Mouse (Mus musculus) hindbrain, embryonic 12.5 days (tissue): ENCODE measurements around the gene Cdc14a. TPM values are rescaled to one million over a fixed set of nuclear protein-coding genes. Genes with fewer than 3 reads are reported as not detected.
A peak's percentile ranks its signal among the peaks of the same experiment; 100 is the strongest.

Experiments used
- ATAC-seq: fragments of 200-750 bp; cut with Nextera tagmentation; 2 replicates; pipeline ENCODE4 v1.8.0; 2017; ENCODE audit warnings: moderate TSS enrichment; ENCODE audit not compliant: low FRiP score
- H3K27ac ChIP-seq: fragments of 300-500 bp; sonication (generic); 2 replicates; pipeline ENCODE4 v1.5.1; 2016; ENCODE audit warnings: mild to moderate bottlenecking
- H3K27me3 ChIP-seq: fragments of 300-500 bp; sonication (generic); 2 replicates; pipeline ENCODE4 v1.6.1; 2016; ENCODE audit warnings: mild to moderate bottlenecking
- H3K36me3 ChIP-seq: fragments of 300-500 bp; sonication (generic); 2 replicates; pipeline ENCODE4 v1.6.1; 2016; ENCODE audit warnings: mild to moderate bottlenecking
- H3K4me1 ChIP-seq: fragments of 300-500 bp; sonication (generic); 2 replicates; pipeline ENCODE4 v1.6.1; 2016
- H3K4me2 ChIP-seq: fragments of 300-500 bp; sonication (generic); replicated peaks from 2 replicates; pipeline ENCODE4 v1.6.1; 2016; ENCODE audit warnings: mild to moderate bottlenecking
- H3K4me3 ChIP-seq: fragments of 300-500 bp; sonication (generic); 2 replicates; pipeline ENCODE4 v1.5.1; 2016; ENCODE audit warnings: mild to moderate bottlenecking
- H3K9ac ChIP-seq: fragments of 300-500 bp; sonication (generic); 2 replicates; pipeline ENCODE4 v1.6.1; 2016; ENCODE audit warnings: mild to moderate bottlenecking, moderate library complexity
- H3K9me3 ChIP-seq: fragments of 300-500 bp; sonication (generic); replicated peaks from 2 replicates; pipeline ENCODE4 v1.6.1; 2016; ENCODE audit warnings: mild to moderate bottlenecking
- WGBS: fragments of 180-500 bp; shearing (Covaris S2); methylation state at CpG from one replicate; pipeline ENCODE4 v1.1.7; 2016; 5-methylcytosine and 5-hydroxymethylcytosine counted together
- polyA plus RNA-seq: library from polyadenylated mRNA; unstranded; fragments of >200 nt; fragmentation: Nextera tagmentation; extraction: Ambion mirVana; gene quantifications from 2 replicates; pipeline ENCODE4 v1.2.1, GENCODE M21; 2016

The Cdc14a gene
- polyA plus RNA-seq, 1 experiment from 2014 or later: 13.6 TPM

DNA sequence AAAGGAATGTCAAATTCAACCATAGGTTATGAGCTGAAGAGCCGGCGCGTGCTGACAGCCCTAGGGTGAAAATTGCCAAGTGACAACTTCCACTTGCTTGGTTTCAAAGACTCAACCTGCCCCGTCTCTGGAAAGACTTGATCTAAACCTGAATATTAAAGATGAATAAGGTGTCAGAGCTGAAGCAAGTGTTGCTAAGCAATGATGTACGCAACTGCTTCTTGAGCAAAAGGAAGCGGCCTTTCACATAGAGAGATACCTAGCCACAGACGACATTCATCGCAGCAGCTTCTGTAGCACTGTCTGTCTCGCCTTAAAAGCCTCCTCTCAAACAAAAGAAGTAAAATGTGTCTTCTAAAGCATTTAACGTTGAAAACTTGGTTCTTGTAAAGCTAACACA is 113.8 kb downstream of the Cdc14a start:
- H3K9ac ChIP-seq: no peak overlapping the region
- no peak overlapping the region for H3K4me2 ChIP-seq
- WGBS: 90% methylated on average over 10 of the region's 10 CpGs
- H3K27ac ChIP-seq: no peak overlapping the region
- peaks cover 9% of the 10 kb centered on the region; the same call in 1 of the 2 replicates for H3K36me3 ChIP-seq
- H3K27me3 ChIP-seq: no peaks in the 10 kb centered on the region
- H3K9me3 ChIP-seq: no peaks in the 10 kb centered on the region
- H3K4me3 ChIP-seq: no peak overlapping the region
- ATAC-seq: no peak
- no peaks in the 10 kb centered on the region for H3K4me1 ChIP-seq

DNA sequence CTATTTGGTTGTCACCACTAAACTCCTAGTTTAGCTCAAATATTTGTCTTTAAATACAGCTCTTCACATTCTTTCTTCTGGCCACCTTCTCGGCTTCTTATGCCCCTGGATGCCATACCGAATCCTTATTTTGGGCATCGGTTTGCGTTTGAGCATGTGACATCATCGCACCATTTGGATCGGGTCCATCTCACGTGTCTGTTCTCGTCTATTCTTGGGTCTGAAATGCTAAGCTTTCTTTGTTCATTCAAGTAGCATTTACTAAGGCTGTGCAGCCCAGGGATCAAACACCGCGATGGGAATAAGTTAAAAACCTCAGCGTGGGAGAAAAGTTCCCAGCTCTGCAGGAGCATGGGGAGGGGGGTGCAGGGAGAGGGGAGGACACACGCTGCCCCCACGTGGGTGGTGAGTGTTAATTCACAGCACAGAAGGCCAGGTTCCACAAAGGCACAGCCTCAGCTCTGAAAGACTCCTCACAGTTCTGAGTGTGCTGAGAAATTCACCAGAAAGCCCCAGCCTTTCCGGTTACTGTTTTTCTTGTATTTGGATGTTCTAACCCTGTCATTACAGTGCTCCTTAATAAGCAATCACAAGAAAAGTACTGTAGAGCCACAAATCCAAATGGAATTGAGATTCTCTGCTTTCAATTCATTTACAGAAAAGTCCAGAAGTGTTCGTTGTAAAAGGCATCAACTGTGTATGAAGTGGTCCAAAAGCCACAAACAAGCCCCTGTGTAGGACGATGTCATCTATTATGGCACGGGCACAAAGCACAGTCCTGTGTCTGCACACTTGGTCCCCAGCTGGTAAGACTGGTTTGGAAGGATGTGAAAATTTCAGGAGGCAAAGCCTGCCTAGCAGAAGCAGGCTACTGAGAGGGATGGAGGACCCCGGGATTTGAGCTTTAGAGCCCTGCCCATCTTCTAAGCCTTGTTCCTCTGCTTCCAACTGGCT is 118.8 kb downstream of the Cdc14a start:
- no peak for ATAC-seq
- 82% methylated on average over 18 of the region's 18 CpGs for WGBS
- Histone ChIP-seq H3K4me1 (no peaks in the 10 kb centered on the region), H3K27me3 (no peaks in the 10 kb centered on the region), H3K9ac (no peak overlapping the region), H3K4me2 (no peak overlapping the region), H3K4me3 (no peak overlapping the region), H3K9me3 (no peaks in the 10 kb centered on the region), H3K36me3 (0 out of 2 replicates have a peak, but pooled peaks cover 10% of the 10 kb centered on the region), H3K27ac (no peak overlapping the region)

DNA sequence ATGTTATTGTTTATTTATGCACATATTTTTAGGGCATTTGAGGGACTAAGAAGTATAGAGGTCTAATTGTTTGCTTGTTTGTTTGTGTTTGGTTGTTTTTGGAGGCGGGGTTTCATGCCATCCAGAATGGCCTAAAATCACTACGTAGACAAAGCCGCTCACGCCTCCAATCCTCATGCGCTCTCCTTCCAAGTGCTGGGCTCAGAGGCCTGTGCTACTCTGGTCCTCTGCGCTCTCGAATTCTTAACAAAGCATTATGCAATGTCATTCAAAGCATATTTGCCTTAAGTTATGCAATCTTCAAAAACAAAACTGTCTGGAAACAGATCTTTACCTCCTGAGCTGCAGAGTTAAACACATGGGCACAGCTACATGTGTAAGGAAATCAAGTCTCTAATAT is 121.3 kb downstream of the Cdc14a start:
- Histone ChIP-seq H3K4me2 (no peak overlapping the region), H3K36me3 (0 out of 2 replicates have a peak, but pooled peaks cover 11% of the 10 kb centered on the region), H3K9me3 (no peaks in the 10 kb centered on the region), H3K9ac (no peak overlapping the region), H3K4me1 (no peaks in the 10 kb centered on the region), H3K27ac (no peak overlapping the region), H3K27me3 (no peaks in the 10 kb centered on the region), H3K4me3 (no peak overlapping the region)
- no peak for ATAC-seq
- 95% methylated on average over 7 of the region's 7 CpGs for WGBS

DNA sequence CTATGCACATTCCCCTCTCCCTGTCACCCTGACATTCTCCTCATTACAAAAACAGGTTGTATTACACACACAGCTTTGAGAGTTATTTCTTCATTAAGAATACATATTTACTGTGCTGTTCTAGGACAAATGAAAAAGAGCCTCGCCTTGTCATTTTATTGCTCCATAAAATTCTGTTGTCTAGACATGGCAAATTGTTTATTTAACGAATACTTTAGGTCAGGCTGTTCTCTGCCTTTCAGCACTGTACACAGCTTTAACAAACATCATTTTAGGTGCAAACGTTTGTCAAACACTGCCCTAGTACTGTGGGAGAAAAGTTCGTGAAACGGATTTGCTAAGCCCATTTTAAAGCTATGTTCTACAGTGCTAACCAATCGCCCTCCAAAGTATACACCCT is 122.1 kb downstream of the Cdc14a start:
- no peak overlapping the region for H3K9ac ChIP-seq
- no peaks in the 10 kb centered on the region for H3K9me3 ChIP-seq
- H3K27ac ChIP-seq: no peak overlapping the region
- no peak overlapping the region for H3K4me2 ChIP-seq
- no peaks in the 10 kb centered on the region for H3K27me3 ChIP-seq
- no peaks in the 10 kb centered on the region for H3K4me1 ChIP-seq
- no peak overlapping the region for H3K4me3 ChIP-seq
- 87% methylated on average over 6 of the region's 6 CpGs for WGBS
- no peak for ATAC-seq
- H3K36me3 ChIP-seq: peaks cover 14% of the 10 kb centered on the region; the same call in 1 of the 2 replicates

DNA sequence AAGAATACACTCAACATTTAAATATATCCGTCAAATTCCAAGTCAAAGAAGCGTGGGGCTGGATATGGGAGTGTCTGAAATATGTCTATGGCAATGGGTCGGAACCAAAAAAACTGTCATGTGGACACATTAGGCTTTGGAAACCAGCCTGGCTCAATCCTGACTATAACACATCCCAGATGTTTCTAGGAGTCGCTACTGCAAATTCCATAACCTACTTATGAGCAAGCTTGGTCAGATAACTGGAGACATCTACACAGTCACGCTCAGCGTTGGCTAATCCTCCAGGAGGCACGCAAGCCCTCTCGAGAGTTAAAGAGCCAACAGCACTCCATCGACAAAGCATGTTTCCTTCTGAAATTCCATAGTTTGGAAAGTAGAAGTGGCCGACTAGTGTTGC is 125.1 kb downstream of the Cdc14a start:
- Histone ChIP-seq H3K9me3 (no peaks in the 10 kb centered on the region), H3K4me1 (no peaks in the 10 kb centered on the region), H3K27me3 (no peaks in the 10 kb centered on the region), H3K4me2 (no peak overlapping the region), H3K9ac (no peak overlapping the region), H3K4me3 (no peak overlapping the region), H3K27ac (no peak overlapping the region), H3K36me3 (peaks cover 28% of the 10 kb centered on the region)
- WGBS: 92% methylated on average over 10 of the region's 10 CpGs
- no peak for ATAC-seq

DNA sequence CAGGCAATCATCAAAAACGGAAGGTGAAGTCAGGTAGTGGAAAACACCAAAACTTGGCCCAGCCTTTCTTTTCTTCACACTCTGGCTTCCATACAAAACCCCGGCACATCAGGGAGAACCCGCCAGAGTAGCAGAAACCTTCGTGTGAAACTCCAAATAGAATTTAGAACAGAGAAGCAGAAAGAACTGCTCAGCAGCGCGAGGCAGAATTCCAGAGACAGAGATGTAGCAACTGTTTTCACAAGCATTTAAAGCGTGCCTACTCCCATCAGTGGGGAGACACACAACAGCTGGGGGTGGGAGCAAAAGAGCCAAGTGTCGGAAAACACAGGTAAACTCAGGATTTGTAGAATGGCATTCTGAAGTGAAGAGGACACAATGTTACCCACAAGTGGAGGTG is 125.8 kb downstream of the Cdc14a start:
- peaks cover 33% of the 10 kb centered on the region for H3K36me3 ChIP-seq
- no peaks in the 10 kb centered on the region for H3K9me3 ChIP-seq
- H3K4me2 ChIP-seq: no peak overlapping the region
- WGBS: 95% methylated on average over 8 of the region's 8 CpGs
- H3K9ac ChIP-seq: no peak overlapping the region
- H3K27ac ChIP-seq: no peak overlapping the region
- ATAC-seq: no peak
- H3K27me3 ChIP-seq: no peaks in the 10 kb centered on the region
- no peaks in the 10 kb centered on the region for H3K4me1 ChIP-seq
- no peak overlapping the region for H3K4me3 ChIP-seq

DNA sequence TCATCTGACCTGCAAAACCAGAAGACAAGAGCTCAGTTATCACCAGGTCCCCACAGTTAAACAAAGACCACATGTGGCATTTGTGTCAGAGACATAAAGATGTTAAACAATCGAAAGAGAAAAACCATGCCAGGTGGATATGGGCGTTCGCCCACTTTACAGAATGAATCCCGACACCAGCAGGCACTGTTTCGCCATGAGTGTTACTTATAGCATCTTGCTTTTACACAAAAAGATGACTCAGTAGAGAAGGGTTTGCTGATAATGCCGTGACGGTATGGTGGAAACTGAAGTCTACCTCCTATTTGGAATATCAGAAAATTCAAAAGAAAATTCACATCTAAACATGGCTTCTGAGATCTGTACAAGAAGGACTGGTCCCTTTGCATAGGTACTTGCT is 126.7 kb downstream of the Cdc14a start:
- no peak overlapping the region for H3K27ac ChIP-seq
- no peaks in the 10 kb centered on the region for H3K4me1 ChIP-seq
- H3K4me2 ChIP-seq: no peak overlapping the region
- no peaks in the 10 kb centered on the region for H3K9me3 ChIP-seq
- WGBS: 95% methylated on average over 7 of the region's 7 CpGs
- no peaks in the 10 kb centered on the region for H3K27me3 ChIP-seq
- no peak for ATAC-seq
- H3K9ac ChIP-seq: no peak overlapping the region
- H3K36me3 ChIP-seq: peaks cover 37% of the 10 kb centered on the region
- H3K4me3 ChIP-seq: no peak overlapping the region

DNA sequence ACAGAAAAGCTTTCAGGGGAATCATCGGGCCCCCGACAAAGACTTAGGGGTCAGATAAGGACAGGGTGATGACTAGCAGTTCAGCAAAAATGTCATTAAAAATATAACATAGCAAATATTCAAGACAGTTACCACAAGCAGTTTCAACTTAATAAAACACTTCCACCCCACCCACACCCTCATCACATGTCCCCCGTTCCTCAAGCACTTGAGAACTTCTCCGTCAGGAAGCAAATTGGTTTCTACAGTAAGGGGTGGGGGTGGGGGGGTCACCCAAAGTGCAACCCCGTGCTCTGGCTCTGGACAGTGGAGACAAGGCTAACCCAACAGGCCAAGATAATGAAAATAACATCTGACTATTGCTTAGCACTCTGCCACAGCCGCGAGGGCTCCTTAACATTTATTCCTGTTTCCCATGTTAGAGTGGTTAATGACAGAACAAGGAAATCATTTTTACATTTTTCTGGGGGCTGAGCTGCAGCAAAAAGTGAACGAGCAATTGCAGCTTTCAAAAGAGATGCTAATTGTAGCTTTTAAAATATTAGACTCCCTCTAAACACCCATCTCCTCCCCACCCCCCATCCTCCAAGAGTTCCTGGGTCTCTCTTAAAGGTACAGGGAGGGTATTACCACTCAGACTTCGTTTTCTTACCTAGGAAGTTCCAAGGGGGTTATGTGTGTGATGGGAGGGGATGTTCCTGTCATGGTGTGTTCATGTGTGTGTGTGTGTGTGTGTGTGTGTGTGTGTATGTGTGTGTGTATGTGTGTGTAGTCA is 133.6 kb downstream of the Cdc14a start:
- no peak overlapping the region for H3K4me3 ChIP-seq
- no peaks in the 10 kb centered on the region for H3K9me3 ChIP-seq
- peaks cover 33% of the 10 kb centered on the region for H3K36me3 ChIP-seq
- H3K27ac ChIP-seq: no peak overlapping the region
- no peak overlapping the region for H3K4me2 ChIP-seq
- H3K4me1 ChIP-seq: no peaks in the 10 kb centered on the region
- 89% methylated on average over 9 of the region's 9 CpGs for WGBS
- ATAC-seq: no peak
- H3K27me3 ChIP-seq: no peaks in the 10 kb centered on the region
- no peak overlapping the region for H3K9ac ChIP-seq

DNA sequence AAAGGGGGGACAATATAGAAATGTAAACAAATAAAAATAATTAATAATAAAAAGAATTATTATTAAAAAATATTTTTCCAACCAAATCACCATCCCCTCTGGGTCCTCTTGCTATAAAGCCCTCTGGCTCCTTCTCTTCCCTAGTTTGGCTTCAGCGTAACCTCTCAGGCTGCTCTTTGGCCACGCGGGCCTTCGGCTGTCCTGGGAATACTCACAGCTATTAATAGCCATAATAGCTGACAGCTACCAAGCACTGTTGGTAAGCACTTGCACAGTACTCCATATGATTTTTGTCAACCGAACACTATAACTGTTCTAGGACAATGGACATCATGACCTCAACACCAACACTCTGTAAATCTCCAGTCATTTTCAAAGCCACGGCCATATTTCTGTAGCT is 135.0 kb downstream of the Cdc14a start:
- peaks cover 25% of the 10 kb centered on the region for H3K36me3 ChIP-seq
- no peak overlapping the region for H3K9ac ChIP-seq
- no peaks in the 10 kb centered on the region for H3K27me3 ChIP-seq

DNA sequence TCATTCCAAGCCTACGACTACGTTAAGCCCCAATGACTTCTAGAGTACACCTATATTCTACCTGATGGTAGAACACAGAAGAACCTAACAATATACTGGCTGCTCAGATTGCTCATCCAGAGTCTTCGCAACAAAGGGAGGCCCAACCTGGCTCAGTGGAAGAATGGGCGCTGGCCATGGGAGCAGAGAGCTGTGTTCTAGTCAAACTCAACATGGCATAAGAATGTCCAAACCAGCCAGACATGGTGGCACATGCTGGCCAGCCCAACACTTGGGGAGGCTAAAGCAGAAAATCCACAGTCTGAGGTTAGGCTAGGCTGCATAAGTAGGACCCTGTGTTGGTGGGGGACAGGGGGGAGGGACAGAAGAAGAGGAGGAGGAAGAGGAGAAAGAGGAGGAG is 139.1 kb downstream of the Cdc14a start:
- WGBS: 87% methylated on average over 4 of the region's 4 CpGs
- Histone ChIP-seq H3K36me3 (0 out of 2 replicates have a peak, but pooled peaks cover 8% of the 10 kb centered on the region), H3K27ac (no peak overlapping the region), H3K27me3 (no peaks in the 10 kb centered on the region), H3K4me3 (no peak overlapping the region), H3K9ac (no peak overlapping the region), H3K4me2 (no peak overlapping the region), H3K4me1 (0 out of 2 replicates have a peak, but pooled peaks cover 5% of the 10 kb centered on the region), H3K9me3 (no peaks in the 10 kb centered on the region)
- ATAC-seq: no peak

More for the DNA sequence above, 135.0 kb downstream of the Cdc14a start:
- H3K27ac ChIP-seq: no peak overlapping the region
- 0 out of 2 replicates have a peak, but pooled peaks cover 5% of the 10 kb centered on the region for H3K4me1 ChIP-seq
- no peak overlapping the region for H3K4me3 ChIP-seq
- no peak overlapping the region for H3K4me2 ChIP-seq
- H3K9me3 ChIP-seq: no peaks in the 10 kb centered on the region
- ATAC-seq: no peak
- WGBS: 93% methylated on average over 6 of the region's 6 CpGs

DNA sequence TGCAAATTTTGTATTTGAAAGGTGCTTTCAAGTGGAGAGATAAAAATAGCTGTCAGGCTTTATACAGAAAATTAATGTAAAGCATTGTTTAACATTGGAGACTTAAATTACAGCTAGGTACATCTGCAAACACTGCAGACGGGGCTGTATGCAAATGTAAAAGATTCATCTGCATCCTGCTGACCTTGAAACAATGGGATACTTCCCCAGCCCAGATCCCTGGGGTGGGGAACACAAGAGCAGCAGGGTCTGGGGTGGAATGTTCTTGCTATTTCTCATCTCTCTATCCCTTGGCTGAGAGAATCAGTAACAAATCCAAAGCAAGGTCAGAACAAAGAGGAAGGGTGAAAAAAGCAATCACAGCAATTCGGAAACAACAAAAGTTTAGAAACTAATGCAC is 139.8 kb downstream of the Cdc14a start:
- Histone ChIP-seq H3K9me3 (no peaks in the 10 kb centered on the region), H3K27me3 (no peaks in the 10 kb centered on the region), H3K9ac (no peak overlapping the region), H3K27ac (no peak overlapping the region), H3K36me3 (0 out of 2 replicates have a peak, but pooled peaks cover 2% of the 10 kb centered on the region), H3K4me1 (peaks cover 7% of the 10 kb centered on the region; the same call in 1 of the 2 replicates), H3K4me3 (no peak overlapping the region), H3K4me2 (no peak overlapping the region)
- peak; percentile 44; the same call in 1 of the 2 replicates for ATAC-seq
- WGBS: 24% methylated on average over 2 of the region's 2 CpGs

DNA sequence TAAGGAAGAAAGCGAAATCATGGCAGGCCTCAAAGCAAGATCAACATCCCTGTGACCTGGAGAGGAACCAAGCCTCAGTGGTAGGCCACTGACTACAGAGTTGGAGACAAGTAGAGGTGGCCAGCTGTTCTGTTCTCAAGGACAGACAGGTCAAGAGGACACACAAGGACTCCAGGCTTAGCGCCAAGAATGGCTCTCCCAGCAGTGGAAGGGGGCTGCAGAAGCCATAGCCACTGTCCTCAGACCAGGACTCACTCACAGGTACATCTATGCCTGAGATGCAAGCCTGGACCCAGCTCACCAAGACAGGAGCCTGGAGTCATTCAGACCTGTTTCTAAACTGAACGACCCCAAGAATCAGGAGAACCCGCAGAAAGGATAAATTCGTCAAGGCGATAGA is 142.2 kb downstream of the Cdc14a start:
- peaks cover 7% of the 10 kb centered on the region; the same call in 1 of the 2 replicates for H3K4me1 ChIP-seq
- H3K36me3 ChIP-seq: 0 out of 2 replicates have a peak, but pooled peaks cover 2% of the 10 kb centered on the region
- ATAC-seq: no peak
- no peaks in the 10 kb centered on the region for H3K27me3 ChIP-seq
- no peak overlapping the region for H3K4me2 ChIP-seq
- H3K9me3 ChIP-seq: no peaks in the 10 kb centered on the region
- no peak overlapping the region for H3K9ac ChIP-seq
- H3K4me3 ChIP-seq: no peak overlapping the region
- WGBS: 93% methylated on average over 6 of the region's 6 CpGs
- H3K27ac ChIP-seq: no peak overlapping the region
